Mouse (Mus musculus) regulatory T cell (primary cell): ENCODE results near the gene Slc4a4.

Experiments used
- in situ Hi-C: fragments of 300-600 bp; cut with MboI, MseI; formaldehyde crosslinking; loops from one replicate; pipeline ENCODE4 v1.15.1; 2025; ENCODE audit warnings: high pct_unique_total_duplicates

Slc4a4 gene

DNA sequence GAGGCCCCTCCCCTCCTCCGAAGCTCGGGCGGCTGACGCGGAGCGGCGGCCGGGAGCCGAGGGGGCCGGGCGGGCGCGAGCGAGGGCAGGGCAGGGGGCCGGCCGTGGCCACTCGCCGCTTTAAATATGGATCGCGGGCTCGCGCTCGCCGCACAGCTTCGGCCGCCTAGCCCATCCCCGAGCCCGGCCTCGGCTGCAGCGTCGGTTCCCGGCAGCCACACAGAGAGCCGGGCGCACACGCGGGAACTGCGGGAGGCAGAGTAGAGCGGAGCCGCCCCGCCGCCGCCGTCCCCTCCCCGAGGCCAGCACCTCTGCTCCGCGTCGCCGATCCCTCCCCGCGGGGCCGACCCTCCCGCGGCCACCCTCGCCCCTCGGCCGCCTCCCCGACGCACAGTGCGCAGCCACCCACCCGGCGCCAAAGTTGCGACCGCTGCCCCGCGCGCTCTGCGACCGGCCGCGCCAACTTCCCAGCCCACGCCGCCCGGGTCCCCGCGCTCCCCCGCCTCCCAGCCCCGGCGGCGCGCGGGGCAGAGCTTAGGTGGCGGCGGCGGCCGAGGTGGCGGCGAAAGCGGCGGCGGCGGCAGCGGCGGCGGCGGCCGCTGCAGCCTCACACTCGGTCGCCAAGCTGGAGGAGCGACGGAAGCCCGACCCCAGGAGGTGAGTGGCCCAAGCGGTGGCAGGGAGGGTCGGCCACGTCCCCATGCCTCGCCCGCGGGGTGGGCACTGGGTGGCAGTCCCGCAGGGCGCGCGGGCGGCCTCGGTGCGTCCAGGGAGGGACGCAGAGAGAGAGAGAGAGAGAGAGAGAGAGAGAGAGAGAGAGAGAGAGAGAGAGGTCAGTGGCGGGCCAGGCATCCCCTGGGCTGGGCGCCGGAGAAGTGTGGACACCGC is at the start of gene Slc4a4:
Gene Slc4a4, plus strand, starts transcription at position 151 of the 888 bp plus-strand sequence.
- in situ Hi-C loops, result no loop called here

DNA sequence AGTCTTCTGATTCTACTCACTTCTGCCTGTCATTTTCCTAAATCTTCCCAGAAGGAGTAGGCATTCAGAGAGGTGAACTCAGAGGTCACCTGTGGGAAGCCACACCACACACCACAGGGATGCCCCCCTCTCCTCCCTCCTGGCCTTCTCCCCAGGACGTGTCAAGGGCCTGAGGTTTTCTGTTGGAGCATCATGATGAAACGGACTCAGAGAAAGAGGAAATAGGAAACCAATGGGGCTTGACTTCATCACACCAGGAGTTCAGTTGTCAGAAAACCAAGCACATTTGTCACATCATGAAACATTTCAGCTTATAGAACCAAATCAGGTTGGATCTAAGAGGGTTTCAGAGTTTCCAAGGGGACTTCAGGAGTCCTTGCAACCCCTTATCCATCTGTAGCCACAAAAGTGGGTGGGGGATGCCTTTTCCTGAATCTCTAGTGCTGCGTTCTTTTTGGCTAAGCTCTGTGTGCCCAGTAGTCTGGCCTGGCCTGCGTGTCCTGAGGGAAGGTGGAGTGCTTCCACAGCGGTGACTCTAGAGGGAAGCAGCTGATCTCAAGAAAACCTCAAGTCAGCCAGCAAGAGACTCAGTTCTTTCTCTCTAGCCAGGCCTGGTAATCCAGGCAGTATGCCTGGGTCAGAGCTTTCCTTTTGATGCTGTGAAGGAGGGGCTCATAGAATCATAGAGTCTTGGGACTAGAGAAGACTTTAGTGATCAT is 46.4 kb upstream of the Slc4a4 start:
- in situ Hi-C loops, result no loop called here

DNA sequence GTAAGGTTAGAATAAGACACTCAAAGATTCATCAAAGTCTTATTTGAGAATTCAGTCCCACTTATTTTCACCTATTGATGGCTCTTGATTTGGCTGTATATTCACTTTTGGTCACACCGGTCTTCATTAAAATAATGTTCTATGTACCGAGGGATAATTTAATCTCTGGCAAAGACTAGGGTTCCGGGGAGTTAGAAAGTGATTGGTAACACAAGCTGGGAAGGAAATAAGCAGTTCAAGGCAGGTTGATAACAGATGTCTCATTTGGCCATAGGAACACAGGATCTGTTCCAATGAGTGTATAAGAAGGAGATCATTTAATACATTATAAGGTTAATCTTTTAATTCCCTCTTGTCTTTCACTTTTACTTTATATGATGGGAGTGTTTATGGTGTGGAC is 29.3 kb upstream of the Slc4a4 start:
- in situ Hi-C loops, result no loop called here

DNA sequence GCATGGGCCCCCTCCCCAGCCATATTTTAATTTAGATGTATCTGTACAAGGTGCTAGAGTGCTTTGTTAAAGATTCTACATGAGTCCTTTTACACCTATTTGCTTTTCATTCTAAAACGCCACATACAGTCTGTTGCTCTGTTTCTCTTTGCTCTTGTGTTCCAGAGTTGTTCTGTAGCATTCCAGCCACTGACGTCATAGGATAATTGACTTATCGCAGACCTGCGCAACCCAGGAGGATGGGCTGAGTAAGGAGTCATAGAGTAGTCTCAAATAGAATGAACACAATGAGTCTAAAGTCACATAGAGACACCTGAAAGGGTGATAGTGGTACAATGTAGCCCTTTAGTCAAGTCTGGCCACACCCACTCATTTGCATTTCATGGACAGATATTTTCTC is 28.8 kb upstream of the Slc4a4 start:
- in situ Hi-C loops, result no loop called here

DNA sequence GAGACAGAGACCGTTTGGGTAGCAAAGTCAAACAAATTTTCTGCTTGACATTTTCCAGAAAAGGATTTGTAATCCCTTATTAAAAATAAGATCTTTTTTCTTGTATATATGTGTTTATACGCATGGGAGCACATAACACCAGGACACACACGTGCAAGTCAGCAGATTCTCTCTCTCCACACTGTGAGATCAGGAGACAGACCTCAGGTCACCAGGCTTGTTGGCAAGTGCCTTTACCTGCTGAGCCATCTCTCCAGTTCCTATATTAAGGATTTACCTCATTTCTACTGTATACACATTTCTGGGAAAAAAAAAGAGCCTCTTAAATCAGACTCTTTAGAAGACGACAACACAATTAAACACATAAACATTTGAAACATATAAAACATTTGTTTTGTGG is 28.4 kb upstream of the Slc4a4 start:
- in situ Hi-C loops, result no loop called here

DNA sequence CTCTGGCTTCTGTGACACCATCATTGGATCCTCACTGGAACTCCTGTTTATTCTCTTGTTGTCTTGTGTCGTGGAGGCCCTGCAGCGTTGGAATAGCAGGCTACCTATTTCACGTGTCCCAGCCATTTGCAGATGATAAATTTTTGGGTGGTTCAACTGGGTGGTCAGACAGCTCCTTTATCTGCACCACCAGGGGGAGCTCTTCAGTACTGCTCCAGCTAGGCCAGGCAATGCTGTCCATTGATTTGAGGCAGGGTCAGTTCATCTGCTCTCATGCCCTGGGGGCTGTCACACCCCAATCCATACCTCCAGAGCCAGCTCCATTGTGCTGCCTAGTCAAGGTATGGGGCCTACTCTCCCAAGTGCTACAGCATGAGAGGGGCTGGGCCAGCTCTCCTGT is 24.5 kb upstream of the Slc4a4 start:
- in situ Hi-C loops, result no loop called here

DNA sequence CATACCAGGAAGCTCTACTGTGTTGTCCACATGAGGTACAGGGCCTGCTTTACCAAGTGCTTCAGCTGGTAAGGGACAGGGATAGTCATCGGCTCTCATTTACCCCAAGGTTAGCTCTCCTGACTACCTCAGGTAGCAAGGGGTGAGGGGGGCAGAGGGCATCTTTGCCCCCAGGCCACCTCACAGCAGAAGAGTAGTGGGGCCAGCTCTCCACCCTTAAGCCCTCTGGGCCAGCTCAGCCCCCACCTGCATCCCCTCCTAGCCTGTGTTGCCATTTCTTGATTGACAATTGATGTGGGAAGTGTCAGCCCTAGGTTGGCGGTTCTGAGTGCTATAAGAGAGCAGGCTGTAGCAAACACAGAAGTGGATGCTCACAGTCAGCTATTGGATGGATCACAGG is 23.8 kb upstream of the Slc4a4 start:
- in situ Hi-C loops, result no loop called here

DNA sequence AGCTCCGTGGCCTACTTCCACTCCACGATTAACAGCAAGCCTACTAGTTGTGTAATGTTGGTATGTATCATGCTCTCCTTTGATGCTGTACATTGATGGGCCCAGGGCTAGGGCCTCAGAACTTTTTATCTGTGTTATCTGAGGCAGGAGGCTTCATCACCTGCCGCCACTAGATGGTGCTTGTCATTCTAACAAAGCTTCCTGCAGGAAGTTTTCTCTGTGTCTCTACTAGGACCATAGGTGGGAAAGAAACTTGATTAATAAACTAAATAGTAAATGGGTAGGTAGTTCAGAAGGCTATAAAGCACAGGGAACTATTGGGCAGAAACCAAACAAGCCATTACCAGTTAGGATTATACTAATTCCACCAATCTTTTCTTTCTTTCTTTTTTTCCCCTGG is 2.5 kb upstream of the Slc4a4 start:
- in situ Hi-C loops, result no loop called here

DNA sequence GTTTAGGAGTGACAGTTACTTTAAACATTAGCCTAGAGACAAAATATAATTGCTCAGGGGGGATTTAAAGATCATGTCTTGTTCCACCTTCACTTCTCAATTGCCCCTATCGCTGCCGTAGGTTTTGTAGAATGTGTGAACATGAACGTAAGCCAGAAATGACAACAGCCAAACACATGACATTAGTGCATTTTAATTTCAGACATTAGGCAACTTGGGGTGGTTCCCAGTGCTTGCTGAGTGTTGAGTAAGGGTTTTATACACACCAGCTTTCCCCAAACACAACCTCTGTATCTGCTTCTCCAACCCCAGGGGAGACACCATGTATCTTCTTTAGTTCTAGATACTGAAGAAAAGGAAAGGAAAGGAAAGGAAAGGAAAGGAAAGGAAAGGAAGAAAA is 1.1 kb upstream of the Slc4a4 start:
- in situ Hi-C loops, result no loop called here

DNA sequence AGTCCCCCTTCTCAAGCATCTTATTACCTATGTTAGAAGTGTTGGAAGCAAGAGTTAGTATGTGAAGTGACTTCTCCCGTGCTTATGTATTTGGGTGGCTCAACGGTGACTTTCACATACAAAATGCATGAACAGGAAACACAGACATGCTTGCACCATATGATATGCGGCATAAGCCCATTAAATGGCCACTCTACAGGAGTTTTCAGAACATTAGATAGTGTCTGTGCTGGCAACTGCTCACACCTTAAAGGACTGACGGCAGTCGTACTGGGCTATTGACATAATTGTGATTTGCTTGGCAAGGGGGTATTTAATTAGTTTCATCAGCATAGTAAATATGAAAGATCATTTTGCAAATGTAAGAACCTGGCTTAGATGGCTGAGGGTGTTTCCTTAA is 674 bp upstream of the Slc4a4 start:
- in situ Hi-C loops, result no loop called here

DNA sequence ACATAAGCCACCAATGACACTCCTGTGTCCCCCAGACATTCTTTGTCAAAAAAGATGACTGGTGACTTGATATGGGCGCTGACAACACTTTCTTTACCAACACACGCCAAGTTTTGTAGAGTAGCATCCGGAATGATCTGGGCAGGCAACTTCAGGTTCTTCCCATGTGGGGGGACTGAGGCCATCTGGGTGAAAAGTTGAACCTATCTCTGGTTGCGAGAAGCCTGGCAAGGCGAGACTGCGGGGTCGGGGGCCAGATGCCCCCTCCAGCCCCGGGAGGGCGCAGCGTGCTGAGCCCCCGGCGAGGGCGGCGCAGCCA is 310 bp upstream of the Slc4a4 start:
- in situ Hi-C loops, result no loop called here

DNA sequence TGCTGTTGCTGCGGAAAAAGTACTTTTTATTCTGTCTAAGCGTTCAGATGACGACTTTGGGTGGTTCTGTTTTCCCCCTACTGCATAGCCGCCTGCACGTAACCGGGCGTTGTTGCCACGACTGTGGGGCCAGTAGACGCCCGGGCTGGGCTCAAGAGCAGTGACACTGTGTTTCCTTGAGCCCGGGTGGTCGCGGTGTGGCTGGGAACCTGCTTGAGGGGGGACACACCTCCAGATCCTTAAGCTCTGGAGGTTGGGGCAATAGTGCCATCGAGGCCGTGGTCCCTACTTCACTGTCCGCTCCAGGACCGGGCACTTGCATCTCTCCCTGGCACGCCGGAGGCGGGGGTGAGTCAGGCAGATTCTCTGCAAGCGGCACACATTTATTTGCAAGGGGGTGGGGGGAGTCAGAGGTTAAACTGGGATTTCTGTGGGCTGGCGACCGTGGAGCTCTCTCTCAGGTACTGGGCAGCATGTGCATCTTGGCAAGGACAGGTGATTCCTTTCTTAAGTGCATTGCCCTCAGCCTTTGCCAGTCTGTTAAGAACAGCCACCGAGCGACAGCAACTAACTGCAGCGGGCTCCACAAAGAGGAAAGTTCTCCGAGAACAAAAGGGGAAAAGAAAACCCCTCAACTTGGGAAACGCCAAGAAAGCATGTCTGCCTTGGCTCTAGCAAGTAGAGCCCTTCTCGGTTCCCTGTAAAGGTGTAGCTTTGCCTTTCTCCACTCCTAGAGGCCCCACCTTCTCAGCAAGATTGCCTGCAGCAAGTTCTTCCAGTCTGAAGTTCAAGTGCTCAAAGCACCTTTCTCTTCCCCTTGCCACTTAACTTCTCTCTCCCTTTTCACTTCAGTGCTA is 1.2 kb downstream of the Slc4a4 start:
- in situ Hi-C loops, result no loop called here

DNA sequence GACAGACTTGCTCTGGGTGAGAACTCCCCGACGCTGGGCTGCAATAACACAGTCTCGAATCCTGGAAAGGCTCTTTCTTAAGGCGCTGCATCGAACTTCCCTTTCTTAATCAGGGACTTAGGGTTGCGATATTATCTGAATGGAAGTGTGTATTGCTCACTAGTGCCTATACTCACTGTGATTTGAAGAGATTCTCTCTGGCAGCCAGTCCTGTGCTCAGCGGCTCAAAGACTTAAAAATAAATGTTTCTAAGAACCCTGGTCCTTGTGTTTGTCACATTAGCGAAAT is 1.7 kb downstream of the Slc4a4 start:
- in situ Hi-C loops, result no loop called here

DNA sequence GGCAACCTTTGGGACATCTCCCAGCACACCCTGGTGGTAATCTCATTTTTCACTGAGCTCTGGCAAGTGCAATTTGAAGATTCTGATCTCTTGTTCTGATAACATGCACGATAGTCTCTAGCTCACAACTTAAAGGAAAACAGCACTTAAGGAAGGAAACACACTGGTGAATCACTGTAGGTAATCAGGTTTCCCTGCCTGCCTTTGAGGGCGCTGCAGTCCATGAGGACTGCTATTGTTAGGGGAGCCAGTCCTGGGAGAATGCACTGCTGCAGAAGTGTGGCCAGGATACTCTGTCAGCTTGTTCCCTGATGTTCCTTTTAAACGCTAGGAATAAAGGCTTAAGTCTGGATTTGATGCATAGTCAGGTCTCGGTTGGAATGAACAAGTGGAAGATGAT is 2.7 kb downstream of the Slc4a4 start:
- in situ Hi-C loops, result no loop called here

DNA sequence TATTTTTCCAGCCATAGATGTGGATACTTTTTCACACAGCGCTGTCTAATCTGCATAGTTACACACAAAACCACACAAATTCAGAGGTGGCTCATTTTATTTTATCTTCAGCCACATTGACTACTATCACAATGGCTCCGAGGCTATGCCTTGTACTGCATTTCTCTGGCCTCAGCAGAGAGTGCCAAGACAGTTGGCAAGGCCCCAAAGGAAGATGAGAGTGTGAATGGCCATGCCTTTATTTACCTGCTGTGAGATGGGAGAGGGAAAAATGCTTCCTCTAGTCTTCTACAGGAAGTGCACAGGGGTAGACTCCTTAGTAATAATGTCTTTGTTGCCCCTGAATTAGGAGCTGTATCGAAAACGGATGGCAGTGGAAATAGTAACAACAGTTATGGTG is 3.5 kb downstream of the Slc4a4 start:
- in situ Hi-C loops, result no loop called here

DNA sequence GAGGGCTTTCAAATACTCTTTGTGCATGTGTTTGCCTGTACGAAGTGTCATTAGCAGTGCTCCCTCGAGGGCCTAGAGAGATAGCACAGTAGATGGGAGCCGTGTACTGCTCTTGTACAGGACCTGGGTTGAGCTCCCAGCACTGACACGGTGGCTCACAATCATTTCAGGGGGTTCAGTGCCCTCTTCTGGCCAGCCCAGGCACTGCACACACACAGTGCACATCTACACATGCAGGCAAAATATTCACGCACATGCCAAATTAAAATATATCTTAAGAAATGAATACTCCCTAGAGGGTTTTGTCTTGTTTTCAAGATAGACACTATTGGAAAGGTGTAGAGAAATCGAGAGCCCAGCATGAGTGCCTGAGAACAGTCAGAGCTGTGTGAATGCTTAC is 10.0 kb downstream of the Slc4a4 start:
- in situ Hi-C loops, result no loop called here

DNA sequence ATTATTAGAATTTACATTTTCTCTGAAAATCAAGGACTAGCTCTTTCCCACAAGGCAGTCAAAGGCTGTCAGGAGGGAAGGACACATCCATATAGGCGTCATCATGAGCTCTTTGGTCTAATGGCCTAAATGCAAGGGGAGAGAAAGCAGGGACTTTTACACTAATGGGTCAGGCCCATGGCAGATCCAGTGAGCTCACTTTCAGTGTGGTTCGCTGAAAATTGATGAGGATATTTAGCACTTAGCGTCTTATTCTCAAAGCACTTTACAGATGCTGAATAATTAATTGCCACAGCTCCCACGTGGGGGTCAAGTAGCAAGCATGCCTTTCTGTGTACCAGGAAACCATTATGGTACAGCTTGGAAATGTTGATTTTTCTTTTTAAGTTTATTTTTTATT is 16.5 kb downstream of the Slc4a4 start:
- in situ Hi-C loops, result loop anchor here (25.0 kb wide), 1 partner anchor 784 kb away; no protein-coding TSS in a partner anchor

DNA sequence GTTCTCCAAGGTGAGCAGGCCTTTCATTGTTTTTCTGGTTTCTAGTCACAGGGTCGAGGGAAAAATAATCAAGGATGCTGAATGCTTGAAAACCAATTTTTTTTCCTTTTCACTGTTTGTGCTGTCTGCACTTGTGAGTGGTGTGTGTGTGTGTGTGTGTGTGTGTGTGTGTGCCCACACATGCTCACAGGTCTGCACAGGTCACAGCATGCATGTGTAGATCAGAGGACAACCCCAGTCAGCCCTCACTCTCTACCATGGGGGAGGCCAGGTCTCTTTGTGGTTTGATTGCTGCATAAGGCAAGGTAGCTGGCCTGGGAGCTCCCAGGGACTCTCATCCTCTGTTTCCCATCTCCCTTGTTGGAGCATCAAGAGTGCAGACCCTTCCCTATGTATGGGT is 16.9 kb downstream of the Slc4a4 start:
- in situ Hi-C loops, result loop anchor here (25.0 kb wide), 1 partner anchor 784 kb away; no protein-coding TSS in a partner anchor

DNA sequence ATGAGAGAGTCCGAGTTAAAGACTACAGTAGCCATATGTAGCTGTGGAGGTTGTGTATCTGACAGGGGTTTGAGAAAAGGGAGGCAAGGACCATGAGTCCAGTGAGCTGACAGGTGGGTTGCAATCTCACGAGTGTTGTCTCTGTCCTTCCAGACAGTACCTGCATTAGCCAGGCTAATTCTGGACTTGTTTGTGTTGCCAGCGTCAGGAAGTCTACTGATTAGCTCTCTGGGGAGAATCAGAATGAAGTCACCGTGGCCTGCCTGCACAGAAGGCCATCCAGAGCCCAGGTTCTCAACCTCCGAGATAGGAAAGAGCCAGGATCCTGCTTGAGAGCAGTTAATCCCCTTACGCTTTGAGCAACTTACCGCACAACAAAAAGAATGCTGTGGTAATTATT is 18.2 kb downstream of the Slc4a4 start:
- in situ Hi-C loops, result loop anchor here (25.0 kb wide), 1 partner anchor 782 kb away; no protein-coding TSS in a partner anchor

DNA sequence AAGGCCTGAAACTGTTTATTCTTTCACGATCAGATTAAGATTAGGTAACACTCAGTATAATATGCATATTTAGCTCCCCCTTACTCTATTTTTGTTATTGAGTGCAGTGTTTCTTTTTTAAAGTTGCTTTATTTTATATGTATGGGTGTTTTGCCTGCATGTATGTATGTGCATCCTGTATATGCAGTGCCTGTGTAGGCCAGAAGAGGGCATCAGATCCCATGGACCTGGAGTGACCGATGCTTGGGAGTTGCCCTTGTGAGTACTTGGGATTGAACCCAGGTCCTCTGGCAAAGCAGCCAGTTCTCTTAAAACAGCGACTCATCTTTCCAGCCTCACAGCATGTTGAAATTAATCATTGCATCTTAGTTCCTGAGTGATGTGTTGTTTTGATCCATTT is 21.0 kb downstream of the Slc4a4 start:
- in situ Hi-C loops, result loop anchor here (25.0 kb wide), 1 partner anchor 780 kb away; no protein-coding TSS in a partner anchor

DNA sequence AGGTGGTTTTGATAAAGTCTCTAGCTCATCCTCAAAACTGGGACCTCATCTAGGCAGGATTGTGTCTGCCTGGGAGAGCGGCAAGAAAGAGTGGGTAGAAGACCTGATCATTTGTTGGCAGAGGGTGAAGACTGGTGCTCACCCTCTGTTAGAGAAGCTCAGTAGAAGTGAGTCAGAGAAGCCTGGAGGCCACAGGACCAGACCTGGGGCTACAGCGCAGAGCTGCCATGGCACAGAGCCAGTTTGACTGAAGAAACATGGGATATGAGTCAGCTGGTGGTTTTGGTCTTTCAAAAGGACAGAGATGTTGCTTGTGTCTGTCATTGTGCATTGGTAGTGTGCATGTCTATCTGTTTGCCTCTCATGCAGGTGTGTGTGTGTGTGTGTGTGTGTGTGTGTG is 26.0 kb downstream of the Slc4a4 start:
- in situ Hi-C loops, result loop anchor here (10.0 to 25.0 kb wide), 2 partner anchors 472 to 775 kb away; no protein-coding TSS in a partner anchor

DNA sequence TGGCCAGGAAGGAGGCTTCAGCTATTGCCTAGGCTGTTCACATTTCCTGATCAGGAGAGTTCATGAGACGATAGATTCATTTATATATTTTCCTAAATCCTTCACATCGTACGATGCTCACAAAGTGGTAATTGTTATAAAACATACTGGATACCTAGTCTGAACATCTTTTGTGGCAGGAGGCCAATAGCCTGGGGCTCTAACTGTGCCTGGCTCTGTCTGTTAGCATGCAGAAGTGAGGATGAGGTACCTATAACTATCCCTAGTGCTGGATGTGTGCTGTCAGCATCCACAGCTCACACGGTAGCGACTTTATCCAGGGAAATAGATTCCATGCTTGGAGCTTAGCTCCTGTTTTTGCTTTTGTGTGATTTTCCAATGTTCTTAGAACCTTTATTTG is 28.5 kb downstream of the Slc4a4 start:
- in situ Hi-C loops, result loop anchor here (10.0 to 25.0 kb wide), 2 partner anchors 470 to 772 kb away; no protein-coding TSS in a partner anchor
